Mouse (Mus musculus) bone marrow macrophage, adult 2 months (primary cell): Measurements from ENCODE around the gene Pdrg1.

ENCODE experiments used
- CTCF ChIP-seq: IDR thresholded peaks from 2 replicates; pipeline ENCODE4 v1.5.1; 2012; ENCODE audit warnings: low read depth, mild to moderate bottlenecking, low read length, moderate library complexity
- POLR2A ChIP-seq: IDR thresholded peaks from 2 replicates; pipeline ENCODE4 v1.6.1; 2012; ENCODE audit warnings: mild to moderate bottlenecking, low read depth, low read length, borderline replicate concordance

DNA sequence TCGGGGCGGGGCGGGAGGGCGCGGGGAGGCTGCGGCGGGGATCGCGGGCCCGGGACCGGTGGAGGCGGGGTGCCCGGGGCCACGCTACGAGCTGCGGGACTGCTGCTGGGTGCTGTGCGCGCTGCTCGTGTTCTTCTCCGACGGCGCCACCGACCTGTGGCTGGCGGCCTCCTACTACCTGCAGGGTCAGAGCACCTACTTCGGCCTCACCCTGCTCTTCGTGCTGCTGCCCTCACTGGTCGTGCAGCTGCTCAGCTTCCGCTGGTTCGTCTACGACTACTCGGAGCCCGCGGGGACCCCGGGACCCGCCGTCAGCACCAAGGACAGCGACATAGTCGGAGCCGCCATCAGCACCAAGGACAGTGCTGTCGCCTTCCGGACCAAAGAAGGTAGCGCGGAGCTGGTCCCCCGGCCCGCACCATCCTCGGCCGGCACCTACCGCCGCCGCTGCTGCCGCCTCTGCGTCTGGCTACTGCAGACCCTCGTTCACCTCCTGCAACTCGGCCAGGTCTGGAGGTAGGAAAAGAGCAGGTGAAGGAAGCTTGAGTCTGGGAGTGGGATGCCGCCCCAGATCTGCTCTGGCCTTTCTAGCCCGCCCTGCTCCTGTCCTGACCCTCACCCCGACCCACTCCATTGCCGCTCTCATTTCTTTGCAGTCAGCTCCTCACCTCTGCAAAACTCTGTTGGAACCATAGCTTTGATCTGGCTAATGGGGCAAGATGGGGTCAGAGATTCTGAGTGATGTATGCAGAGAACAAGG, 17.0 kb upstream of the Pdrg1 start:
- no peak for TF ChIP-seq POLR2A
- no peak for TF ChIP-seq CTCF
